Mouse (Mus musculus) 416B (cell line): ENCODE data around the gene Pld4.

Experiments used
- DNase-seq: peaks from one replicate; pipeline ENCODE4 v3.0.0; 2011; ENCODE audit warnings: low read depth

The Pld4 gene

DNA sequence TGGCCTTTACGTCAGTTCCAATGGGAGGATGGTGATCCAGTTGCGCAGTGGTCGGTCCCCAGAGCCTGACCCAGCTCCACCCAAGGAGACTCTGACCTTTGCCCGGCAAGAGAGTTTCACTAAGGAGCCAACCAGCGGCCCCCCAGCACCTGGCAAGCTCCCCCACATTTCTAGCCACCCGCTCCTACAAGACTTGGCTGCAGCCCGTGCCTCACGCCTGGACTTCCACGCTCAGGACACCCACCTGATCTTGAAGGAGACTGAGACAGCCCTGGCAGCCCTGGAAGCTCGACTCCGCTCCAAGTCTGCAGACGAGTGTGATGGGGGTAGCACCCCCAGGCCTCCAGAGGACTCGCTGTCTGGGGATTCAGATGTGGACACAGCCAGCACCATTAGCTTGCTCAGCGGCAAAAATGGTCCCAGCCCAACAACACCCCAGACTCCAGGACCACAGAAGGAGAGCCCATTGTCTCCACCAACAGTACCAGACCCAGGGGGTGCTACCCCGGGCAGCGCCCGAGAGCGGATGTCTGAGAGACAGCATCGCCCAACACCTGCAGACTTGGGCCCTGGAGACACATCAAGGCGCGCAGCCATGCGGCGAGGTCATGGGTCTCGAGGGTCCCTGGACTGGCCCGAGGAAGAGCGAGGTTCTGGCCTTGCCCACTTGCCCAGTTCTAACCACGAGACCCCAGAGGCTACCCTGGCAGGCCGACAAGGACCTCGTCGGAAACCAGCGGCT, 22.0 kb upstream of the Pld4 start:
- no peak for DNase-seq

DNA sequence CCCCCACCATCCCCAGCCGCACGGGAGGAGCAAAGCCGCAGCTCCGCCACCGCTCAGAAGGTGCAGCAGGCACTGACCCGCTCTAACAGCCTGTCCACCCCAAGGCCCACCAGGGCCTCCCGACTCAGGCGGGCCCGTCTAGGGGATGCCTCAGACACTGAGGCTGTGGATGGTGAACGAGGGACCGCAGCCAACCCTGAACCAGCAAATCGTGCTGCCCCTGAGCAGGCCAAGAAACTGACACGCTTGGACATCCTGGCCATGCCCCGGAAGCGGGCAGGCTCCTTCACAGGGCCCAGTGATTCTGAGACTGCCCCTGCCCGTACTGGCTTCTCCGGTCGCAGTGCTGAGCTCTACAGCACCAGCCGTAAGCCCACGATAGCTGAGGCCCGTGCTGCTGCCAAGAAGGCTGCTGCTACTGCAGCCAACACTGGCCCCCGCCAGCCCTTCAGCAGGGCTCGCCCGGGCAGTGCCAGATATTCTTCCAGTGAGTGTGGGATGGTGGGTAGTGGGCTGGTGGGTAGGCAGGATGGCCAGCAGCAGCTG, 21.4 kb upstream of the Pld4 start:
- no peak for DNase-seq

DNA sequence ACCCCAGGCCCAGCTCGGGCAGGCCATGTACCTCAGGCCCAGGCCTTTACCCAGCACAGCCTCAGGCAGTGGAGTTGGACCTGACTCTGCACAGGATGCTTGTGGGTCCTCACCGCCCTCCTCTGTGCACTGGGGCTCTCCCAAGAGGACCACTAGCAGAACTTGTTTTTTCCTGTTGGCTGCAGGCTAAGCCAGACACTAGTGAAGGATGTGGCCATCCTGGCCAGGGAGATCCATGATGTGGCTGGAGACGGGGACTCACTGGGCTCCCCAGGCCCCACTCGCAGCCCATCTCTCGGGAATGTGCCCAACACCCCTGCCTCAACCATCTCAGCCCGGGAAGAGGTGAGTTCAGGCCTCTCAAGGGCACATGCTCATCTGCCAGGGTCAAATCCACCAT, 17.7 kb upstream of the Pld4 start:
- DNase-seq = no peak

DNA sequence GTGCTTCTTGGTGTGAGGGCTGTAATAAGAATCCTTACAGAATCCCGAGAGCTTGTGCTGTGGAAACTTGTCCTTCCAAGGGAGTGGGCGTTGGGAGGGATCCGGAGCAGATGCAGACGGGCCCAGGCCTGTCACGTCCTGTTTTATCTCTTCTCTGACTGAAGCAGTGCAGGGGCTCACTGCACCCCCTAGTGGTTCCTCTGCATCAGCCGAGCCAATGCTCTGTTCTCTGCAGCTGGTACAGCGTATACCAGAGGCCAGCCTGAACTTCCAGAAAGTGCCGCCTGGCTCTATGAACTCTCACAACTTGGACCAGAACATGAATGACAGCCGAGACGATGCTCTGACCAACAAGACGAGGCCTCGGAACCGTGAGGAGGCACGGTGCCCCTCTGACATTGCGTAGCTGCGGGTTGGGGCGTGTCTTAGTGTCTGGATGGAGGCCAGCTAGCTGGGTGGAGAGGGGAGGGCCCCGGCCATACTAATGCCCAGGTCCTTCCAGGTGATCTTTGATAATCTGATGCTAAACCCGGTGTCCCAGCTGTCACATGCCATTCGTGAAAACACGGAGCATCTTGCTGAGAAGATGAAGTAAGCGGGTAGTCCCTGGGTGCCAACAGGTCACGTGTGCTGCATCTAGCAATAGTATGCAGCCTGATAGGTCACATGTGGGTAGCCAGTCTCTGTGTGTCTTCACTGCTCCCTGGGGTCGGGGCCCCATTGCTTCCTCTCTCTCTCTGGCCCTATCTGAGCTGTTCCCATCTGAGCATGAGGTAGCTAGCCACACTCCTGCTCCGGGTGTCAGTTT, 17.1 kb upstream of the Pld4 start:
- DNase-seq = peak; percentile 75

DNA sequence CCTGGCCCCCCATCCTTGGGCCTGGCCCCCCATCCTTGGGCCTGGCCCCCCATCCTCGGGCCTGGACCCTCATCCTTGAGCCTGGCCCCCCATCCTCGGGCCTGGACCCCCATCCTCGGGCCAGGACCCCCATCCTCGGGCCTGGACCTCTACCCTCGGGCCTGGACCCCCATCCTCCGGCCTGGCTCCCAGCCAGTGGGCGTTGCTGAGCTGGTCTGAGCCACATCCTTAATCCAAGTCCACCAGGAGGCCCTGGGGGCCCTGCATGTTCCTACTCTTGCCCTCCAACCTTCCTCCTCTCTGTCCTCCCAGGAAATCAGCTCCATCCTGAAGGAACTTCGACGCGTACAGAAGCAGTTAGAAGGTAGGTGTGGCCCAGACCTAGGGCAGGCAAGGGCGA, 16.2 kb upstream of the Pld4 start:
- DNase-seq = no peak

DNA sequence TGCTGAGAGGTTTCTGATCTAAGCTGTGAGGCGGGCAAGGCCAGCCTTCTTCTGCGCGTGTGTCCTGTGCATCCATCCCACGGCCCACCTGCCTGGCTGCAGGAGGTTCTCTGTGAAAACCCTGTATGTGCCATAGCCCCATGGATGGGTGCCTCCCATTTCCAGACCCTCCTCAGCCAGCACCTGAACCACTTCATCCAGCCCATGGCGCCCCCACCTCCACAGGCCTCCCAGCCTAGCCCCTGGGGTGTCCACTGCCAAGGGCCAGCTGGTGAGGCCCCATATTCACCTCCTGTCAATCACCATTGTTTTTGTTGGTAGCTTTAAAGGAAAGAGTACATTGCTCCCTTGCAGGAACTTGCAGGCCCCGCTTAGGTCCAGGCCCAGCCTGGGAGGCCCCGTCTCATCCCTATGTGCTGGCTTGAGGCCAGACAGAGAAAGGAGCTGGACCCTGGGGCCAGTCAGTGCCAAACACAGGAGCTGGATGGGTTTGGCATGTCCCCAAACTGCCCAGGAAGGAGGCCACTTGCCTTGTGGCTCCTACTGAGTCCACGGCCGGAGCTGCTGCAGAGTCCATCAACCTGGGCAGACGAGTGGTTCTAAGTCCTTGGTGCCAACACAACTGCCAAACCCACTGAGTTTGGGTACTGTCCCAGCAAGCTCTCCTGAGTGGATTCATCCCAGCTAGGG, 15.4 kb upstream of the Pld4 start:
- no peak for DNase-seq

DNA sequence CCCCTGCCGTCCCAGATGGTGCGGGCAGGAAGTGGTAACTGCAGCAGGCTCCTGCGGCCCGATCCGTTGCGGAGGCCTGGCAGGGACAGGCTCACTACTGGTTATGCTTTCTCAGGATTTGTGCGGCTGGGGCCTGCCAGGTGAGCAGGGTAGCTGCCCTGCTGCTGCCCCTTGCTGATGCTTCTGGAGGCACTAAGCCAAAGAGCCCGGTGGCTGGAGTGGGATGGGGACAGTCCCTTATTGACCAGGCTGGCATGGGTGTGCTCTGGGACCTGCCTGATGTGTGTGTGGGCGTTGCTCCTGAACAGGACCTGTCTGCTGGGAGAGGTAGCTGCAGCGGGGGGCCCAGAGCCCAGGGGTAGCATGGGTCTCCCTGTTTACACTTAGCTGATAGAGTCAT, 14.7 kb upstream of the Pld4 start:
- no peak for DNase-seq

DNA sequence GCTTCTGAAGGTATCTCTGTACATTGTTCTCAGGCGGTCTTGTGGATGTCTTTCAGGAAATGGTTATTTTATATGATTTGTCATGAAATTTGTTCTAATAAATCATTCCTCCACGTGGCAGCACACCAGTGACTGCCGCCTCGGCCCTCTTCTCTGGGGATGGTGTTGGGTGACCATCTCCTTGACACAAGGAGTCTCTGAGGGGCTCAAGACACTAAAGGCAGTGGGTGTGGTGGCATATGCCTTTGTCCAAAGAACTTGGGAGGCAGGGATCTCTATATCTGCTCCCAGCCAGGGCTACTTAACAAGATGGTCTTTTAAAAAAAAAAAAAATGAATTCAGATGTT, 14.0 kb upstream of the Pld4 start:
- no peak for DNase-seq

DNA sequence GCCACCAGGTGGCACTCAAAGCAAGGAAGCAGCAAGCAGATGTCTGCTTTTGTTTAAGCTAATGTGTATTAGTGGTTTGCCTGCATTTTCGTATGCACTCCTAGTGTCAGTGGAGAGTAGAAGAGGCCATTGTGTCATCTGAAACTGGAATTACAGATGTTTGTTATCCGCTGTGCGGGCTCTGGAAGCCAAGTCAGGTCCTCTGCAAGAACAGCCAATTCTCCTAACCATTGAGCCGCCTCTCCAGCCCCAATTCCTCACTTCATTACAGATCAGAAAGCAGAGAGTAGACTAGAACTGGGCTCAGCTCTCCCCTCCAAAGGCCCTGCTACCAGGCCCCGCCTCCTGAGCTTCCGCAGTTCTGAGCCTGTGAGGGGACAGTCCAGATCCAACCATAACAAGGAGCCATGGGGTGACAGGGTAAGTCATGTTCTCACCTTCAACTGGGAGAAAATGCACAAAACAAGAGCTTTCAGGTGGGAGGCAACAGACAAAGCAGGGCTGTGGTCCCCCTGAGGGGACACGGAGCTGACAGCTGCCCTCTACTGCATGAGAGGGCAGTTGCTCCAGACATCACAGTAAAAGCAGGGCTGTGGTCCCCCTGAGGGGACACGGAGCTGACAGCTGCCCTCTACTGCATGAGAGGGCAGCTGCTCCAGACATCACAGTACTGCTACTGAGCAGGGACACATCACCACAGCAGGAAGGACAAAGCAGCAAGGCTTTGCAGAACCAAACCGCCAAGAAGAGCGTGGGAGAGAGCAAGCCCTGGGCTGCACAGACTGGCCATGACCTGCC, 13.4 kb upstream of the Pld4 start:
- DNase-seq = peak; percentile 90

DNA sequence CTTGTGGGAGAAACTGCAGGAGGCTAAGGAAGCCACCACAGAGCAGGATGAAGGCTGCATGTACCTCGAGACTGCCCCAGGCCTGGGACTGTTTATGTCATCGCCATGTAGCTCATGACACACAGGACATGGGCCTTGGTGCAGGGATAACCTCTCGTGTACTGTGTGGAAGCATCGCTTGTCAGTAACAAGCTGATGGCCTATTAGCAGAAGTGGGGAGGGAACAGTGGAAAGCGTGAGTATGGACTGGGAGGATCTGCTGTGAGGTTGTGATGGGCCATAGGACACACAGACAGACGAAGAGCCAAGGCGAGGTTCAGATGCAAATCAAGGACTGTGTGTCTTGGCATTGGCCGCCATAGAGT, 12.9 kb upstream of the Pld4 start:
- no peak for DNase-seq

DNA sequence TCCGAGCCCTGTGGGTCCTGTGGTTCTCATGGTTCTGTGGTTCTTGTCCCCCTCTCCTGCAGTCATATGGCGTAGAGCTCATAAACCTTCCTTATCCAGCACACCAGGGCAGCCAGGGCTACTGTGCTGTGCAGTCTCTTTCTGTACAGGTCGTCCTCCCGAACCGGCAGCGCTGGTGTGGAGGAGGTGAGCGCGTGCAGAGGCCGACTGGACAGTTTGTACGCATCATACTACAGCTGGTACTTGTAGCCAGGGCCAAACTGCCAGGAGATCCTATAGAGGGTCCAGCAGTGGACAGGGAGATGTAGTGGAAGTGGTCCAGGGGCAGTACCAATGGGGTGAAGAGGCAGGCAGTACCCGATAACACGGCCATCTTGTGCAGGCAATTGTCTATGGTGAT, 9.5 kb upstream of the Pld4 start:
- DNase-seq = no peak

DNA sequence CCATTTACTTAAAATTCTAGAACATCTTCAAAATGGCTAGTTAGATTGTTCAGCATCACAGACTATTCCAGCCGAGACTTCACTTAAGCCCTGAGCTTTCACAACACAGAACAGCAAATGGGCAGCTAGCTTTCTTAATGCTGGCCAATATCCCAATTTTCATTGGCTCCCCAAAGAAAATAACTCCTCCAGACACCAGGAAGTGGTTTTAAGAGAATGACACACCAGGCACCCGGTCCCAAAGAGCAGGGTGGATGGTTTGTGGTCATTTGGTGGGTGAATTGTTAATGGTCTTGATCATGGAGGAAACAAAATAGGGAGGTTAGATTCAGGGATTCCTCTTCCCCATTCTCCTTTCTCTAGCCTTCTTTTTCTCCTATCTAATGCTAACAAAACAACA, 8.1 kb upstream of the Pld4 start:
- peak; percentile 88 for DNase-seq

DNA sequence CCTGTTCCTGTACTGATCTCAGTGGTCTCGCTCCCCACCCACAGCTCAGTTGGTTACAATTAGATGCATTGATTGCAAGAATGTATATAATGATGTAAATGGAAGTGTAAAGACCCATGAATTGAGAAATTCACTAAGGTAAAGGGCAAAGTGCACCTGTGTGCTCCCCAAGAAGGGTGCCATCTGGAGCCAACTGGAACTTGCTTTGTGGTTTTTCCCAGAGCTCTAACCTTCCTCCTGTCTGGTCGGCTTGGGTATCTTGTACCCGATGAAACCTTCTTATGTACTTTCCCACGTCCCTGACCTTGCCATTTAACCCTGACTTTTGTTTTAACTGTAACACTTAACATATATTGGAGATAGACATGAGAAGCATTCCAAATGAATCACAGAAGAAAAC, 4.6 kb upstream of the Pld4 start:
- no peak for DNase-seq

DNA sequence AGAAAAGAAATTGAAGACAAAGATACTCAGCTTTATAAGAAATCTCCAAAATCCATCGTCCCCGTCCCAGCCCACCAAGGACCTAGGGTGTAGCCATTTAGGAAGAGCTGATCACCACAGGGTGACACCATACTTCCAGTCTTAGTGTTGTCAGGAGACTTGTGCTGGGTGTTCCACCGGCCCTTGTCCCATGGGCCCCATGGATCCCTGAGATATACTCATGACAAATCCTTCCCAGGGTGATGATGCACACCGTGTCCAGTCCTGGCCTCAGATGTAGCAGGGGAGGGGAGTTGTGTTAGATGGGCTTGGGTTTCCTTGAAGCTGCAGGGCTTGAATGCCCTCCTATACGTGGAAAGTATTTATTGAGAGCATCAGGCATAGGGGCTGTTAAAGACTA, 2.6 kb upstream of the Pld4 start:
- no peak for DNase-seq

DNA sequence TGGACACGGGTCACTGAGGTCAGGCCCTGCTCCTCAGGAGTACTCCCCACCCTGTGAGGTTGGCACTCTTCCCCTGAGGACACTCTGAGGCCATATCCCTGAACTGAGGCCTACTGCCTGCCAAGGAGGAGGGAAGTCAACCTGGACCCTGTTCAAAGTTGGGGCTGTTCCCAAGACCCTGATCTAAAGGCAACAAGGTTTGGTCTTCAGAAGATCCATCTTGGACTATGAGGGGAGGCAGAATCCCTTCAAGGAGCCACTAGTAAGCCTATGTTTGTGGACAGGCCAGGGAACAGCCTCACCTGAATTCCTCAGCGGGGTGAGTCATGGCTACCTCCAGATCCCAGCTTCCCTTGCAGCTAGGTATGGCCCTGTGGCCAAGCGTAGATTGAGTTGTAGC, 984 bp upstream of the Pld4 start:
- no peak for DNase-seq

DNA sequence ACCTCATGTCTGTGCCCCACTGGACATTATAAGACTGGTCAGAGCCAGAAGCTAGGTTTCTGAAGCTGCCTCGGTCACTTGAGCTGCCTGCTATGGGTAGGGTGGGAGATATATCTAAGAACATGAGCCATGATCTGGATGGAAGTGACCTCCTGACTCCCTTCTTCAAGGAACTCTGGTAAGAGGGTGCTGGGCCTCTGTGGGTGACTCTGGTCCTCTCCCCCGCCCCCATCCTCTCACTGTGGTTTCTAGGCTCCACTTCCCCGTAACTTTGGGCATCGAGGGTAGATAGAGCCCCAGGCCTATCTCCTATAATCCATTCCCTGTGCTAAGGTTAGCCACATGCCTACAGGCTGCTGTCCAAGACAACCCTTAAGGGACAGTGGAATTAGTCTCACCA, 956 bp downstream of the Pld4 start:
- no peak for DNase-seq

DNA sequence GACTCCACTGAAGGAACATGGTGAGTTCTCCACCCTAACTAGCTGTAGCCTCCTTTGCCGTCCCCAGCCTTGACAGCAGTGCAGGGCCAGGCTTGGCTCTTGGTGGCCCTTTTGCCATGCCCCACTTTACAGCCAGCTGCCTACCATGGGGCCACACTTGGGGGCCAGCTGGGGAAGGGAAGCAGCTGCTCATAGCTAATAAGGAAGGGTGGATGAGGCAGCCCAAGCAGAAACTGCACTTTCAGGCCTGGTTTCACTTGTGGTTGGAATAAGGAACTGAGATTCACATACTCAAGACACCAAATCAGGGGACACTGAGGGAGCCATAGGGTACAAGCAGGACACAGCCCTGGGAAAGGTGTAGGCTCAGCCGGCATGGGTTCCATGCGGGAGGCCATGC, 1.6 kb downstream of the Pld4 start:
- DNase-seq = peak; percentile 48

DNA sequence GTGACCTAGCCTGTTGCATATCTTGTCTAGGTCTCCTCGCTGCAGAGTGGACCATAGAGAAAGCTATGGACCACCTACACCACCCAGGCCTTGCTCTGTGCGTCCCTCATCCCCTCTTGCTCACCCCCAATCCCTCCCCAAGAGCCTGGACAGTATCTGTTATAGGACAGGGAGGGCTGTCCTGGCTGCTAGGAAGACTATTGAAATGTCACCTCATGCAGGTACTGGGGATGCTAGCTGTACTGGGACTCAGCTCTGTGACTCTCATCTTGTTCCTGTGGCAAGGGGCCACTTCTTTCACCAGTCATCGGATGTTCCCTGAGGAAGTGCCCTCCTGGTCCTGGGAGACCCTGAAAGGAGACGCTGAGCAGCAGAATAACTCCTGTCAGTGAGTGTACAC, 2.7 kb downstream of the Pld4 start:
- DNase-seq = no peak

DNA sequence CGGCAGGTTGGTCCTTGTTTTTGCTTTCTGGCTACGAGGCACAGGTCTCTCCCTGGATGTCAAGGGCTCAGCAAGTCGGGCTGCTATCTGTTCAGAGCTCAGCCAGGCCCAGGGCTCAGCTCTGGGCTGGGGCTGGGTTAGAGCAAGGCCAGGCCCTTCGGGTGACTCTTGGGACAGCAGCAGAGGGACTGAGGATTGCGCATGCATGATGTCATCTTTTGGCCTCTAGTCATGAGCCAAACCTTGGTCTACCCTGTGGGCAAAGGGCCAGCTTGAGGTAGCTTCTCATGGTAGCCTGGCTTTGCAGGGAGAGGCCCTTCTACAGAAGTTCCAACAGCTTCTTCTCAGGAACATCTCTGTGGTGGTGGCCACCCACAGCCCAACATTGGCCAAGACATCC, 3.7 kb downstream of the Pld4 start:
- DNase-seq = peak; percentile 32

DNA sequence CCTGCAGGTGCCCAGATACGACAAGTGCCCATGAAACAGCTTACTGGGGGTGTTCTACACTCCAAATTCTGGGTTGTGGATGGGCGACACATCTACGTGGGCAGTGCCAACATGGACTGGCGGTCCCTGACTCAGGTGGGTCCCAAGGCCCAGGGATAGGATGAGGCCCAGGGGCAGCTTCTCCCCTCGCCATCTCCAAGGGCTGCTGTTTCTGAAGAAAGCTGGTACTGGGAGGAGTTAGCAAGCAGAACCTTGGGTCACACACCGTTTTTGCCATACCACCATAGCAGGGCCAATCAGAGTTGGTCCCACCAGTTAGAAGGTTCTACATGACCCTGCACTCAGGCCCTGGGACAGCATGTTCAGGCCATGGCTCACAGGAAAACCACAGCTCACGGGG, 4.5 kb downstream of the Pld4 start:
- no peak for DNase-seq

DNA sequence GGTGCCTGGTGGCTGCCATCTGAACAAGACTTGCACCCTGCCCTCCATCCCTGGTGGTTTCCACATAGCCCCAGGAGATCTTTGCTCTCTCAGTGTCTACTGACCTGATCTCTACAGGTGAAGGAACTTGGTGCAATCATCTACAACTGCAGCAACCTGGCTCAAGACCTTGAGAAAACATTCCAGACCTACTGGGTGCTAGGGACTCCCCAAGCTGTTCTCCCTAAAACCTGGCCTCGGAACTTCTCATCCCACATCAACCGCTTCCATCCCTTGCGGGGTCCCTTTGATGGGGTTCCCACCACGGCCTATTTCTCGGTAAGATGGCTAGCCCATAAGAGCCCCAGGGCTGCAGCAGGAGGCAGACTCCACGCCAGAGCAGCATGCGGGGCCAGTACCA, 6.1 kb downstream of the Pld4 start:
- DNase-seq = no peak
